Mouse (Mus musculus) lung, postnatal 10 days (tissue): ENCODE results near the gene D1Ertd622e.

Experiments
- DNase-seq: peaks from one replicate; pipeline ENCODE4 v3.0.0; 2021

The D1Ertd622e gene

DNA sequence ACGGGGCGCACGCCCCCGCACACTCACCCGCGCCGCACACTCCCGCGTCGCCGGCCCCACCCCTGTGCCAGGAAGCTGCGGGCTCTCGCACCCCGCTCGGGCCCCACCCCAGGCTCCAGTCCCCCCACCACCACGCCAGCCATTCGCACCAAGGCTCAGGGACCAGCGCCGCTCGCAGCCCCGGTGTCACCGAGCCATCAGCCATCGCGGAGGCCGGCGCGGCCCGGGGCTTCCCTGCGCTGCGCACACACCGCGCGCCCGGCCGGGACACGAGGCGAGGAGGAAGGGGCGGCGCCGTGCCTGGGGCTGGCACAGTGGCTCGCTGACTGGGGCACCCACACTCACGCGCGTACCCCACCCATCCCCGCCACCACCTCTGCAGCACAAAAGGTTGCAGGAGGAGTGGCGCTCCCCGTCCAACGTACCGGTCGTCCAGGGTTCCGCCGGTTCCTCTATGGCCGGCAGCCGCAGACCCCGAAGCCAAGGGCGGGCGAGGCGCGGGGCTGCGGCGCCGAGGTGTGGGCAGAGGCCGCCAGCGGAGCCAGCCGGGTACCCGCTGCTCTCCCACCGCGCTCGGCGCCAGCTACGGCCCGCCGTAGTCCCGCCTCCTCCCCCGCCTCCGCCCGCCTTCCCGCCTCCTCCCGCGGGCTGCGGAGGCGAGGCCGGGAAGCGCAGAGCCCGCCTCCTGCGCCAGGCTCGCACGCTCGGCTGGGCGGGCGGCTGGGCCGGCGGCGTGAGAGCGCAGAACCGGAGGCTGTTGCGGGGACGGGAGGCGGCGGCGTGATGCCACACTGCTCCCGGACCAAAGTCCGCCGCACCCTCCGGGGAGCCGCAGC is at the start of gene D1Ertd622e:
Gene D1Ertd622e (minus strand): TSS at position 669 of the 836 bp plus-strand sequence.
- peak; percentile 82 for DNase-seq

DNA sequence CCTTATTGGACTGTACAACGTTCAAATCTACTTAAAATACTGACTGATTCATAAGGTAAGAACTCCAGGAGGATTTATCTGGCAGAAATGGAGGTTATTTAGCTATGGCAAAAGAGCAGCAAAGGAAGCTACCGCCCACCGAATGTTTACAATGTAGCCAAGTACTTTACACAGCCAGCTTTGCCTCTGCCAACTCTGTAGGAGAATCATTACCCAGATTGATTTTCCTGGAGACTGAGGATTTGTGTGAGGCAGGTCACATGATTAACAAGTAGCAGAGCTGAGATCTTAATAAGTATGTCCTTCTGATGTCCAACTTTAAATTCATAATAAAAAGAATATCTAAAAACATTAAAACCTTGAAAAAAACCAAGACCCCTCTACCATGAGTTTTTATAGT is 48.6 kb upstream of the D1Ertd622e start:
- no peak for DNase-seq

DNA sequence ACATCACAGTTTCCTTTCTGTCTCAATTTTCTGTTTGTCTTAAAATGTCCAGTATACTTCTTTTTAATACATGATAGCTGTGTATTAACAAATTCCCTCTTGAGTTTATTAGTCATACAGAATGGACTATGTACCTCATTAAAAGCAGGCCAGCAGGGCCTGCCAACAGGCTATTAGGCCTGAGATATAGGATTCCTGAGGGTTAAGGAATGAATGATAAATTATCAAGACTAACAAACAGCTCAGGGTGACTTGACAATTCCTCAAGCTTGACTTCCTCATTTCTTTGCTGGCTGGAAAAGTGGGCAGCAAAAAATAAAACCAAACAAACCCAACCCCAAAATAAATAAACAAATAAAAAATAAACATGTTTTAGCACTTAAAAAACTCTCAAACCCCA is 43.5 kb upstream of the D1Ertd622e start:
- DNase-seq, result no peak

DNA sequence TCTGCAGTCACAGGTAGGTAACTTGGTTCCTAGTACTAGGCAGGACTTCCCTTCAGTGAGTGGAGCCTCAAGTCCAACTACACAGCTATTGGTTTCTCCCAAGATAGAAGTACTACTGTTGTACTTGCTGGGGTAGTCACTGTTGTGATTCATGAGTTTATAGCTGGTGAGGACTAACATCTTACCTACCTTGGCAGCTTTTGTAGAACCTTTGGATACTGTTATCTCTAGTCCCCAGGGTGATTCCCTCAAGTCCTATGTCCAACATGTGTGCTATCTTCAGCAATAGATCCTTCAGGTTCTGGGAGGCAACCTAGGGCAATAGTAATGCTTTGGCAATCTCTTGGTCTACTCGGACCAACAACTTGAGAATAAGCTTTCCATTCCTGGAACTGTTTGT is 42.8 kb upstream of the D1Ertd622e start:
- no peak for DNase-seq

DNA sequence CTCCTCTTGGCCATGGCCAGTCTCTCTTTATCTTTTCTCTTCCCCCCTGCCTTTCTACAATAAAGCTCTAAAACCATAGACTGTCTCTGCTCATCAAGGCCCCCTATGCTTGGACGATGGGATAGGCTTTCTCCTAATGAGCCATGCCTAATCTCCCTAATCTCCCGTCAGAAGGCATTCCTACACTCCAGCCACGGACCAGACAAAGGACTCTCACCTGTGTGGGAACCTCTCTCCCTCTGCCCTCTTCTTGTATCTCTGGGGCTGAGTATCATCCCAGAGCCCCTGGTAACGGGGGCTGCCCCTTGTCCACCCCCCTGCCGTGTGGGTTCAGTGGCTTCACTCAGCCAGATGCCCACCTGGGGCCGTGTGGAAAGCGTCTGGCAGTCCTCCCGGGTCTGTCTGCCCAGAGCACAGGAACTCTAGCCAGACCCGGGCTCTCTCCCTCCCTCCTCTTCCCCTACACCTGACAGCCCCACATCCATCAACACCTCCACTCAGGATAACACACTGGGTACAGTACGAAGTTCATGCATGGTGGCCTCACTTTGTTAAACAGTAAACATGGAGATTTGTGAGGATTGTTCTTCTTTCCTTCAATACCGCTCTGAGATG is 37.2 kb upstream of the D1Ertd622e start:
- DNase-seq, result no peak

DNA sequence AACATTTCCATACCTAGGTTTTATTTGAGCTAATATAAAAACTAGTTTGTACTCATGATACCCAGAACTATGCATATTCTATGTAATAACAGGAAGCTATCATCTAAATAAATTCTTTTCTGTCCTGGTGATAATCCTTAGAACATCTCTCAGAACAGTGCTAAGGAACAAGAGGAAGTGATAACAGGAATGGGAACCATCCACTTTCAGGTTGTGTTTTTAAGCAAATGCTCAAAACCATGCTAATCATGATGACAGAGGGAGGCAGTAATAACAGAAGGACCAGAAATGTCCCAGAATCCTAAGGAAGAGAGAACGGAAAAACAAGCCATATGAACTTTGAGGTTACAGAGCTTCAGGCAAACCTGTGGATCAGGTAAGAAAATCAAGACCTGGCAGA is 35.4 kb upstream of the D1Ertd622e start:
- no peak for DNase-seq

DNA sequence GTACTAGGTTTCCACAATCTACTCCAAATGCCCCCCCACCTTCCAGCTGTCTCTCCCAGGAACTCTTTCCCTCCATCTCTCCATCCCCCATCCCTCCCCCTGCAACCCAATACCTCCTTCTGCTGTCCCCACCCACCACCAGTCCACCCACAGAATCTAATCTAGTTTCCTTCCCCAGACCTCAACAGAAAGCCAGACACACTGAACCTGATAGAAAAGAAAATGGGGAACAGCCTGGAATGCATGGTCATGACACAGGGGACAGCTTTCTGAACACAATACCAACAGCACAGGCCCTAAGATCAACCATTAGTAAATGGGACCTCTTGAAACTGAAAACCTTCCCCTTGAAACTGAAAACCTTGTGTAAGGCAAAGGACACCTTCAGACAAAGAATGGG is 32.0 kb upstream of the D1Ertd622e start:
- DNase-seq, result no peak

DNA sequence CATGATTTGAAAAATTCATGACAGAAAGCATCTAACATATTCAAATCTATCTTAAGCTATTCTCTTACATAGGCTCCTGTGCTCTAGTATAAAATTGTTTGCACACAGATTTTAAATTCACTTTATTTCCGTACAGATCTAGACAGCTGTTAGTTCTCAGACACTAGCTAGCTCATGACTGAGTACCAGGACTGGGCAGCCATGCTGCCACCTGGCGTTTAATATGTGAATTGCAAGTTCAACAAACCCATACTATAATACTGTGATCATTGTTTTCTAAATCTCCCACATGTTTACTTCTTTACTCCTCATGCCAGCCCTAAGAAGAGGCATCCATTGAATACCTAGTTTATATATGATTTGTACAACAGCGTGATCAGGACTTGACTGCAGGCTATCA is 26.9 kb upstream of the D1Ertd622e start:
- DNase-seq, result peak; percentile 56

DNA sequence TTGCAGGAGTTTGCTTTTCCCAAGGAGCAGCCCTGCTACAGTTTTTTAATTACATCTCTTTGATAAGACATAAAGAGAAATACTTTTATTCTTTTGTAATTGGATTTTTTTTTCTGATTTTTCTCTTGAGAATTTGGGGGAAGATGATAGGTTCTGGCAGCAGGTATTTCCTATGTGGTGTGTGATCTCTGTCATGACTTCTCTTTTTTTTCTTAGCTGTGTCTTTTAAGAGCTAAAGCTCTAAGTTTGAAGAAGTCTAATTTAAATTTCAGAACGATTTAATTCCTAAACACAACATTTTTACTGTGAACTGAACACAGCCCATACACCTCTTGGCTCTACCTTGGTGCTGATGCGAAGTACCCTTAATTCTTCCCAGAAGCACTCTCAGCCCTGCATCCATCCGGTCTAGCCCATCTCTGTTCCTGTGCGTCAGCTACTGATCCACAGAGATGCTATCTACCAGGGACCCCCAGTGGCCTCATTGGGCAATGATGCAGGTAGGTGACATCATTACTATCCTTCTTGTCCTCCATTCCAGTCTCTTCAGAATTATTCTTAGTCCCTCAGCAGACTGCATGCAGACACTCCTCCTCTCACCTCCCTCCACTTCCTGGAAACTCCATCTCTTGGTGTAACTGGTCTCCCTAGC is 14.8 kb upstream of the D1Ertd622e start:
- DNase-seq, result no peak

DNA sequence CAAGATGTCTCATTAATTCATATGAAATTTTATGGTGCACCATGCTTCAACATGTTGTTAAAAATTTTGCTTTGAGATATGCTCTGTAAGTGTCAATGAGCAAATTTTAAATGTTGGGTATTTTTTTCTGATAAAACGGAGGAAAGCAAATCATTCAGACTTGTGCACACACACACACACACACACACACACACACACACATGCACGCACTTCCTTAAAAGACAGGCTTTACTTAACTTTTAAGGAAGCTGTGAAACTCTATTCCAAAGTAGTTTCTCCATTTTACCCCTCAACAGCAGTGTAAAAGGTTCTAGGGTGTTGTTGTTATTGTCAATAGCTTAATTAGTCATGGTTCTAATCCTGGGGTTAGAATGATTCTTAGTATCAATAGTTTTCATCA is 14.2 kb upstream of the D1Ertd622e start:
- no peak for DNase-seq

DNA sequence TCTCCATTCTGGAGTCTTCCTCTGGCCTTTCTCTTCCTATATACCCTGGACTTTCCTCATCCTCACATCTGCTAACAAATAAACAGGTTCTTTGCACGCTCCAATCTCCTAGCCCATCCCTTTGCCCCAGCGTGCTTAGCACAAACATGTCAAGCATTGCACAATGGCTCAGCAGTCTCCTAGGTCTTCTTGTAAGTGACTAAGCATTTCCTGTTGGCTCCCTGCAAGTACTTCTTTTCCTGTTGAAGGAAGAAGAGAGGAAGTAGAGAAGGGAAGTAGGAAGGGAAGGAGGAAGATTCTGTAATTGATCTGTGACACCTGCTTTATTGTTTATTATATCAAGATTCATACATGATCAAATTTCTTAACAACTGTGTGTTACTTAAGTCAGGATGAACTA is 11.0 kb upstream of the D1Ertd622e start:
- DNase-seq, result no peak

DNA sequence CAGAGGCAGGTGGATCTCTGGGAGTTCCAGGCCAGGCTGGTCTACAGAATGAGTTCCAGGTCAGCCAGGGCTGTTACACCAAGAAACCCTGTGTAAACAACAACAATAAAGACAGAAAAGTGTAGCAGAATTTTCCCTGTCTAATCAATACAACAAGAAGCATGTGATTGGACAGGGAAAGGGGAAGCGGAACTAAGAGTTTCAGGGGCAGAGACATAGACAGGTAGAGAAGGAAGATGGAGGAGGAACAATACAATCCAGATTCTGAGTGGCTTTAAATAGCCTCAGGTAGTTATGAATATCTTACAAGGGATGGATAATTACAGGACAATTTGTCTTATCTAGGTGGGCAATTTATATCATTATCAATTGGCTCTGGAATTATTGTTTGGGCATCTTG is 5.4 kb upstream of the D1Ertd622e start:
- no peak for DNase-seq

DNA sequence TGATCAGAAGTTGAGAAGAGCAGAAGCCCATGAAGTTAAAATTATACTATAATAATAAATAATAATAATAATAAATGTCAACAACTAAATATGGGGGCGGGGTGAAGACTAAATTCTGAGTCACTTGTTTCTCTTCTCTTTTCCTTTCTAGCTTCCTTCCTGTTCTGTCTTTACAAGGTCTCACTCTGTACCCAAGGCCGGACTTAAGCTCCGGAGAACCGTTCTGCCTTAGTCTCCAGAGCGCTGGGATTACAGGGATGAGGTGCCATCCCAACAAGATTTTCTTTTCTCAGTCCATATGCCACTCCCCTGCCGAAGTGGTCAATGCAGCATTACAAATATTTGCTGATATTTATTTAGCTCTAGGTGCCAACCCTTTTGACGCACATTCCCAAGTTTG is 450 bp upstream of the D1Ertd622e start:
- peak; percentile 9 for DNase-seq

DNA sequence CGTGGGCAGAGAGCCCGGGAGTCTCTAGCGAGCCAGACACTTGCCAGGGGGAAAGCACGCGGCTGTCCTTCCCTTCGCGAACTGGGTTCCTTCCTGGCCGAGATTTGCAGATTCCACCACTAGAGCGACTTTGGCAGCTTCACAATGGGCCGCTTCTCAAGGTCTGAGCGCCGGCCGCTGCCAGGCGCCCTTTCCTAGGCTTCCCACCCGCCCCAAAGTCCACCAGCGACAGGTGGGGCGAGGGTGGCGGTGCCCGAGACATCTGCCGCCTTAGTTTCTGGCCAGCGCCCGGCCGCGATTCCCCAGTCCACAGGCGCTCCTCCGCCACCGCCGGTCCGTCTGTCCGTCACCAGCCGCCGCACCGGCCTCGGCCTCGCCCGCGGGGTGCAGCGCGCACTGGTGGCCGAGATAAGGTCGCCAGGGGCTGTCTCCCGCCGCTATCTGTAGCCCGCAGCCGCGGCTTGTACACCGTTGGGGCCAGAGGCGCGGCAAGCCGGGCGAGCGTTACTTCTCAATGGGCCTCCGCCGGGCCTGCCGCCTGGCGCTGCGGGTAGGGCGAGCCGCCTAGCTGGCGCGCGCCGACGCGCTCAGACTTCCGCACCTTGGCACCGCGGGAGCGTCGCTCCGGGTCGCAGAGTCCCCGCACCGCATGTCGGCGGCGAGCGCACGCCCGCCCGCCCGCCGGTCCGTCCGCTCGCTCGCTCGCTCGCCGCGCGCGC is 1.0 kb downstream of the D1Ertd622e start:
- DNase-seq, result peak; percentile 84

DNA sequence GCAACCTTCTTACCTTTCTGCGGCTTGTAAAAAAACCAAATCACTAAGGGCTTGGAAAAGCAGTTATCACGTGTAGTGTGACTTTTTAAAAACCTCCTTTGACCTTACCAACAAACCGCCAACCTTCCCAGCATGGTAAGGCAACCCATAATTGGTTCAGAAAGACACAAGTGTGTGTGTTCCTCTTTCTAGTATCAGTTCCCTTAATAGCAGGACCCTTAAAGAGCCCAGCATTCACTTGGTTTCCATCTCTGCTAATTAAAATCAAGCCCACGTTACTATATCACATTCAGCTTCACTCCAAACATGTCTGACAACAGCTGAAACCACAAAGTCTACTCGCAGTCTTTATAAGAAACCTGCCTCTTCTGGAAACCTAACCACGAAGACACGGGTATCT is 2.5 kb downstream of the D1Ertd622e start:
- DNase-seq, result no peak

DNA sequence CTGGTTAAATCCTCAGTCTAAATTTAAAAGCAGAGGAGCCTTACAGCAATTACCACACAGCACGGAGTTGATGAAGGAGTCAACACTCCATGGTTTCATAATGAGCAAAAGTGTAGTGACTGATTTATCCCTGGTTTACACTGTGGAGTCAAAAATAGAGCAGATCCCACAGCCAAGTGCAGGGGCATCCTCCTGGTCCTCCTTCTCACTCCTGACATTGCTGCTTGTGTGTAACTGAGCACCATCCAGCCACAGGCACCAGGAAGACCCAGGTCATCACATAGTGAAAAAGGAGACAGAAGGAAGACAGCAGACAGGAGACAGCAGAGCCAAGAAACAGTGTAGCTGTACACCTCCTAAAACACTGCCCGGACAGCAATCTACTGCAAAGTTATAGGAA is 4.1 kb downstream of the D1Ertd622e start:
- no peak for DNase-seq

DNA sequence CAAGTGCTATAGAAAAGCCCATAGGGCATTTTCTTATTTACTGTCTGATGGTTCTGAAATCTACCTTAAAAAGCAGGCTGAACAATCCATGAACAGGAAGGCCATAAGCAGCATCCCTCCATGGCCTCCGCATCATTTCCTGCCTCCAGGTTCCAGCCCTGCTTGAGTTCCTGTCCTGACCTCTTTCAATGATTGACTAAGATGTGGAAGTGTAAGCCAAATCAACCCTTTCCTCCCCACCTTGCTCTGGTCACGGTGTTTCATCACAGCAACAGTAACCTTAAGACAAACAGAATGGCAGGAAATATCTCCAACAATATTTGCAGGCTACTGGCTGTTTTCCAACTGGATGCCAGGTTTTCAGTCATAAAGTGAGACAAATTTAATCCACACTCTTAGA is 4.7 kb downstream of the D1Ertd622e start:
- DNase-seq, result peak; percentile 21

DNA sequence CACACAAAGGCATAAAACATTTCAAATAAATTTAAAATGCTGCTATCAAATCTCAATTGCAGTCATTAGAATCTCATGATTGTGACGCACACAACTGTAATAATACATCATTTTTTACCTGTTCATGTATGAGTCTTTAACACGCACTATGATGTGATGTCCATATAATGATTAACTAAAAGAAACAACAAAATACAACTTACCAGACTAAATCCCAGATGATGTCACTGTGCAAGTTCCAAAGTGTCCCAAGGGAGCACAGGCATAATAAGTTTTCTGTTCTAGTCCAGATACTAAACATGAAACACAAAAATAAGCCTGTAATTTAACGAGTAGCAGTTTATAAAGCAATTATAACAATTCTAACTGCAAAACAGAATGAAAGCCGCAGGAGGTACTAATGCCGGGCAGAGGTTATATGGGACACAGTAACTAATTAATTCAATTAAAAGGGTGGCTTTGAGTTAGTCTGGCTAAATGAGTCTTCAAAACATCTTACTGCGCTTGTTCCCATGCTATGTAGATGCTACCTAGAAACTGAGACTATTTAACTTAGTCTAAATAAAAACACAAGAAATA is 7.4 kb downstream of the D1Ertd622e start:
- DNase-seq, result no peak

DNA sequence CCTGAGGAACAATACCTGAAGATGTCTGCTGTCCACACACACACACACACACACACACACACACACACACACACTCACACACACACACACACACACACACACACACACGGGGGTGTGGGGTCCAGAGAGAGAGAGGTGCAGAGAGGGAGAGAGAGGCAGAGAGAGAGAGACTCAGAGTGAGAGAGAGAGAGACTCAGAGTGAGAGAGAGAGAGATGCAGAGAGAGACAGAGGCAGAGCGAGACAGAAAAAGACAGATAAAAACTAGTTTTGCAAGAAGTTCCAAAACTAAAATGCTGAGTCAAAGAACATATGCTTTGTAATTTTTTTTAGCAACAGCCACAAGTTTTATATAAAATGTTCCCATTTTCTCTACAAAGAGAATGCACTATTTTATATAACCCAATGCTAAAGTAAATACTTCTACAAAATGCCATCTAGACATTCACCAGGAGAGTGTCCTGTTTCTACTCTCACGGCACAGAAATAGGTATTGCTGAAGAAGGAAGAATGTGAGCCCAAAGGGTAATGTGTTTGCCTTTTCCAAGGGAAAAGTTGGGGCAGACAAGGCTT is 11.2 kb downstream of the D1Ertd622e start:
- DNase-seq, result no peak

DNA sequence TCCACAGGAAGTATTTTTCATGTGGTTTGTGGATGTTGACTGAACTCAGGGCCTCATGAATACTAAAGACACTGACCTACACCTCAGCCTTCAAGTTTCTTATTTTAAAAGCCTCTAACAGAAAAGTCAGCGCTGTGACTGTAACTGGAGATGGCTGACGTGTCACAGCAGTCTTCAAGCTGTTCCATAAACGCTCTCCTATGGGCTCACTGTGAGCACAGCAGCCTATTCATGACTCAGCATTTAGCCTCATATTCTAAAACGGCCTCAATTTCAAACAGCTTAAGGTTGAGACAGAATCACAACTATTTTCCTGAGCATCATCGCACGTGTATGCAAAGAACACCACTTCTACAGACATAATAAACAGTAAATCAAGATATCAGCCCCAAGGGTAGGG is 11.8 kb downstream of the D1Ertd622e start:
- no peak for DNase-seq

DNA sequence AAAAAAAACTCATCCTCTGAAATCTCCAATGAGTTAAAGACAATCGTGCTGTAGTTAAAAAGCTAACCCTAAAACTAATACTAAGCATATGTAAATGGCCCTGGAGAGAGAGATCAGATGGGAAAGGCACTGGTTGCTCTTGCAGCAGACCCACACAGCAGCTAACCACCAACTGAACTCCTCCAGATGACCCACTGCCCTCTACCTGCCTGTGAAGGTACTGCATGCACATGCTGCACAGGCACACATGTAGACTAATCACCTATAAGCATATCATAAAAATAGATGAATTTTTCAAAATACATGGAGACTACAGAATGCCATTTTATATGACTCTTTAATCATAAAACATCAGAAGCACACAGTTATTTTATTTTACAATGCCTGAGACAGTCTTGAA is 14.8 kb downstream of the D1Ertd622e start:
- DNase-seq, result peak; percentile 6

DNA sequence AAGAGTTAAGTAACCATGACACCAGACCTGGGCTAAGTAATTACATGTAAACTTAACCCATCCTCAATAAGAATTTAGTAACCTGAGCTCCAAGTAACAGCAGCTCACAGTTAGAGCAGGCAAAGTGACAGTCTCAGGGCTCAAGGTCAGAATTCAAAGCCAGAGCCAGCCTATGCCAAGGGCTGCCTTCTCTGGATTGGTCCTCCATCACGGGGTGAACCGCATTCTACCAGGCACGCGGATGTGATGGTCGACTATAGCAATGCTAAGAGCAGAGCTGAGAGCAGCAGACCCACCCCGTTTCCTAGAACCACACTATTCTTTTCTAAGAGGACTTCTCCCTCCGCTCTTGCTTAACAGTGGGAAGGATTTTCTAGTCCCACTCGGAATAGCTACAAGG is 27.8 kb downstream of the D1Ertd622e start:
- DNase-seq, result no peak
